Mouse (Mus musculus) heart, embryonic 16.5 days (tissue): ENCODE data around the gene Abcg1. TPM values are rescaled to one million over a fixed set of nuclear protein-coding genes. Genes with fewer than 3 reads are reported as not detected.

Source experiments
- ATAC-seq: fragments of 200-750 bp; cut with Nextera tagmentation; replicated peaks from 2 replicates; pipeline ENCODE4 v1.8.0; 2017; ENCODE audit warnings: moderate number of reproducible peaks; ENCODE audit not compliant: insufficient read depth, low FRiP score; ENCODE audit errors: extremely low read depth
- H3K27ac ChIP-seq: fragments of 300-500 bp; sonication (generic); 2 replicates; pipeline ENCODE4 v1.5.1; 2014; ENCODE audit warnings: mild to moderate bottlenecking, low read length, control low read depth, moderate library complexity
- H3K27me3 ChIP-seq: fragments of 300-500 bp; sonication (generic); 2 replicates; pipeline ENCODE4 v1.6.1; 2014; ENCODE audit warnings: low read length, mixed read lengths; ENCODE audit not compliant: control insufficient read depth, insufficient read depth
- H3K36me3 ChIP-seq: fragments of 300-500 bp; sonication (generic); 2 replicates; pipeline ENCODE4 v1.6.1; 2014; ENCODE audit not compliant: control insufficient read depth, insufficient read depth
- H3K4me1 ChIP-seq: fragments of 300-500 bp; sonication (generic); 2 replicates; pipeline ENCODE4 v1.6.1; 2014; ENCODE audit warnings: low read length, mixed read lengths; ENCODE audit not compliant: control insufficient read depth, insufficient read depth
- H3K4me2 ChIP-seq: fragments of 300-500 bp; sonication (generic); 2 replicates; pipeline ENCODE4 v1.6.1; 2014; ENCODE audit warnings: low read depth, mild to moderate bottlenecking, control low read depth, low read length
- H3K4me3 ChIP-seq: fragments of 300-500 bp; sonication (generic); 2 replicates; pipeline ENCODE4 v1.5.1; 2014; ENCODE audit warnings: mild to moderate bottlenecking, control low read depth, low read length
- H3K9ac ChIP-seq: fragments of 300-500 bp; sonication (generic); 2 replicates; pipeline ENCODE4 v1.6.1; 2014; ENCODE audit warnings: low read length, control low read depth
- H3K9me3 ChIP-seq: fragments of 300-500 bp; sonication (generic); replicated peaks from 2 replicates; pipeline ENCODE4 v1.6.1; 2016; ENCODE audit warnings: low read length; ENCODE audit not compliant: control insufficient read depth
- WGBS: fragments of 180-500 bp; shearing (Covaris S2); extraction: QIAGEN DNeasy Blood & Tissue Kit; methylation state at CpG from one replicate; pipeline ENCODE4 v1.1.7; 2014; 5-methylcytosine and 5-hydroxymethylcytosine counted together
- polyA plus RNA-seq: library from polyadenylated mRNA; unstranded; fragments of >200 nt; fragmentation: Nextera tagmentation; extraction: Ambion mirVana; gene quantifications from 2 replicates; pipeline ENCODE4 v1.2.1, GENCODE M21; 2015

Abcg1 gene
- polyA plus RNA-seq, 1 experiment from 2014 or later = 15.6 TPM

DNA sequence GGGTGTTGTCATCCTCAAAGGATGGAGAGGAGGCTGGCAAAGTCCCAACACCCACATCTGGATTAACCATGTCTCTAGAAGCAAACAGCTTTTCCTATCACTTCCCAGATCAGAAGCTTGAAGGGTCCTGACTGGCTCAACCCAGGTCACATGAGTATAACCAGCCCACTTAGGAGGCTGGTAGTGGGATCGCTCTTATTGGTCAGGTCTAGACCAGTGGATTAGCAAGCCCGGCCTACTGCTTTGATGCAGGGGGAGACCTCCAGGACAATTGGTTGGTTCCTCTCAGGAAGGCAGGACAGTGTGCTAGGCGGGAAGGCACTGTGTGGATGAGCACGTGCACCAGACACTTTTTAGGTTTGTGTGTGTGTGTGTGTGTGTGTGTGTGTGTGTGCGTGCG lies 30.5 kb upstream of the Abcg1 start:
- H3K9me3 ChIP-seq = peaks cover 3% of the 10 kb centered on the region; the same call in 1 of the 2 replicates
- WGBS = 78% methylated on average over 6 of the region's 6 CpGs
- ATAC-seq = no peak

DNA sequence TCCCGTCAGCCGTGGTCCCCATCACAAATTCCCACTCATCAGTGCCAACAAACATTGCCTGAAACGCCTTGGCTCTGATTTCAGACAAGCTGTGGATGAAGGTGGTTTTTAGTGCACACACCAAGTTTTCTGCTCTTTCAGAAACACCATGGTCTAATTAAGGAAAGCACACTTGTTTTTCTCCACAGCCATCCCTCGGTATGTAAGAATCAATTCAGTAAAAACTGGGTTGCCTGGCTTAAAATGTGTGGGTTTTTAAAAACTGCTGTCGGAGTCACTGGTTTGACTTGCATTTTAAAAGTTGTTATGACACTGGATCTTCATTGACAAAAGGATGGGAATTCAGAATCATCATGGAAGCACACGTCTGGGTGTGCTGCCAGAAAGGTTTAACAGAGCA lies 29.8 kb upstream of the Abcg1 start:
- H3K4me2 ChIP-seq = no peak overlapping the region
- H3K9me3 ChIP-seq = peaks cover 7% of the 10 kb centered on the region; the same call in 1 of the 2 replicates
- ATAC-seq = no peak
- H3K9ac ChIP-seq = no peak overlapping the region
- WGBS = 86% methylated on average over 6 of the region's 6 CpGs
- H3K36me3 ChIP-seq = no peaks in the 10 kb centered on the region
- H3K27ac ChIP-seq = no peak overlapping the region
- H3K4me1 ChIP-seq = no peaks in the 10 kb centered on the region
- no peaks in the 10 kb centered on the region for H3K27me3 ChIP-seq
- no peak overlapping the region for H3K4me3 ChIP-seq

More for the DNA sequence above, 30.5 kb upstream of the Abcg1 start:
- Histone ChIP-seq H3K4me3 (no peak overlapping the region), H3K27me3 (no peaks in the 10 kb centered on the region), H3K36me3 (no peaks in the 10 kb centered on the region), H3K9ac (no peak overlapping the region), H3K4me1 (no peaks in the 10 kb centered on the region), H3K4me2 (no peak overlapping the region), H3K27ac (no peak overlapping the region)

GRCm38 (mm10) chr17:31028821-31029370 lies 28.6 kb upstream of the Abcg1 start:
- H3K9me3 ChIP-seq = peaks cover 7% of the 10 kb centered on the region; the same call in 1 of the 2 replicates
- H3K4me2 ChIP-seq = no peak overlapping the region
- no peak overlapping the region for H3K4me3 ChIP-seq
- no peaks in the 10 kb centered on the region for H3K27me3 ChIP-seq
- ATAC-seq = no peak
- H3K36me3 ChIP-seq = no peaks in the 10 kb centered on the region
- no peak overlapping the region for H3K27ac ChIP-seq
- peaks cover 5% of the 10 kb centered on the region for H3K4me1 ChIP-seq
- WGBS = 57% methylated on average over 9 of the region's 9 CpGs
- no peak overlapping the region for H3K9ac ChIP-seq

- Histone ChIP-seq H3K4me1 (peaks cover 9% of the 10 kb centered on the region), H3K9me3 (peaks cover 7% of the 10 kb centered on the region; the same call in 1 of the 2 replicates), H3K9ac (no peak overlapping the region), H3K4me2 (no peak overlapping the region), H3K36me3 (no peaks in the 10 kb centered on the region), H3K27ac (no peak overlapping the region), H3K27me3 (no peaks in the 10 kb centered on the region), H3K4me3 (no peak overlapping the region)
- 76% methylated on average over 4 of the region's 4 CpGs for WGBS
- ATAC-seq = no peak
These were observed 28.1 kb upstream of the Abcg1 start for GRCm38 (mm10) chr17:31029407-31029806.

DNA sequence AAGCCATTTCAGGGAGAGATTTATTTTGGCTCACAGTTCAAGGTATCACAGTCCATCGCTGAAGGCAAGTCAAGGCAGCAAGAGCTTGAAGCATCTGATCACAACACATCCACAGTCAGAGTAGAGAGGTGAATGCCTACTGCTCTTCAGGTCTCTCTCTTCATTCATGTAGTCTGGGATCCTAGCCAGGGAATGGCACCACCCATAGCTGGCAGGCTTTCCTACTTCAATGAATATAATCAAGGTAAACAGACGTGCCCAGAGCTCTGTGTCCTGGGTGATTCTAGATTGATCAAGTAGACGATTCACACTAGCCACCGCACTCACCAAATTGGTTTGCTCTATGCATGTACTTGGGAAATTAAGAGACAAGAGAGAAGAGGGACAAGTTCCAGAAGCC lies 25.1 kb upstream of the Abcg1 start:
- H3K36me3 ChIP-seq = no peaks in the 10 kb centered on the region
- 85% methylated on average over 4 of the region's 4 CpGs for WGBS
- H3K4me3 ChIP-seq = no peak overlapping the region
- H3K27me3 ChIP-seq = no peaks in the 10 kb centered on the region
- no peak overlapping the region for H3K27ac ChIP-seq
- ATAC-seq = no peak
- H3K9ac ChIP-seq = no peak overlapping the region
- peaks cover 7% of the 10 kb centered on the region; the same call in 1 of the 2 replicates for H3K9me3 ChIP-seq
- H3K4me1 ChIP-seq = peaks cover 15% of the 10 kb centered on the region
- H3K4me2 ChIP-seq = no peak overlapping the region

- peak overlapping the region; percentile 66 for H3K27ac ChIP-seq
- WGBS = 69% methylated on average over 2 of the region's 2 CpGs
These were observed 24.2 kb upstream of the Abcg1 start for GRCm38 (mm10) chr17:31033251-31033650.

DNA sequence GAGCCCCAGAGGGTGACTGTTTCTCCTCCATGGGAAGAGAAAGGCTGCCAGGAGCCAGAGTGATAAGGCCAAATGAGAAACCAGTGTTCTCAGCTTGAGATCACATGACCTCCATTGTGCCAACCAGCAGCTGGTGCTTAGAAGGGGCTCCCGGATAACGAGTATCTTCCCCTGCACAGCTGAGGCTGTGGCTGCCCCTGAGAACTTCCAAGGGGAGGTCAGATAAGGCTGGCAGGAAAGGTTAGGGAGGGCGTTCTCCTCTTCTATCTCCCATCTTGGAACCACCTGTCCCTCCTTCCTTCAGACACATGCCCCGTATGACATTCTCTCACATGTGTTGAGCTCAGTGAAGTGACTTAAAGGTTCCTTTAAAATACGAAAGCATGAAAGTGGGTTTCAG lies 23.3 kb upstream of the Abcg1 start:
- no peak overlapping the region for H3K9ac ChIP-seq
- H3K4me2 ChIP-seq = peak overlapping the region; percentile 34; the same call in 1 of the 2 replicates
- H3K36me3 ChIP-seq = no peaks in the 10 kb centered on the region
- H3K27me3 ChIP-seq = no peaks in the 10 kb centered on the region
- WGBS = 20% methylated on average over 5 of the region's 5 CpGs
- H3K4me1 ChIP-seq = peaks cover 15% of the 10 kb centered on the region
- H3K9me3 ChIP-seq = peaks cover 7% of the 10 kb centered on the region; the same call in 1 of the 2 replicates
- H3K4me3 ChIP-seq = no peak overlapping the region
- peak; percentile 74 for ATAC-seq
- H3K27ac ChIP-seq = peak overlapping the region; percentile 66

More at GRCm38 (mm10) chr17:31033251-31033650, 24.2 kb upstream of the Abcg1 start:
- Histone ChIP-seq H3K4me2 (no peak overlapping the region), H3K36me3 (no peaks in the 10 kb centered on the region), H3K9ac (no peak overlapping the region), H3K4me3 (no peak overlapping the region), H3K4me1 (peaks cover 15% of the 10 kb centered on the region), H3K9me3 (peaks cover 7% of the 10 kb centered on the region; the same call in 1 of the 2 replicates), H3K27me3 (no peaks in the 10 kb centered on the region)
- ATAC-seq = 0 out of 2 replicates have a peak, but pooled peaks have one; percentile 7

DNA sequence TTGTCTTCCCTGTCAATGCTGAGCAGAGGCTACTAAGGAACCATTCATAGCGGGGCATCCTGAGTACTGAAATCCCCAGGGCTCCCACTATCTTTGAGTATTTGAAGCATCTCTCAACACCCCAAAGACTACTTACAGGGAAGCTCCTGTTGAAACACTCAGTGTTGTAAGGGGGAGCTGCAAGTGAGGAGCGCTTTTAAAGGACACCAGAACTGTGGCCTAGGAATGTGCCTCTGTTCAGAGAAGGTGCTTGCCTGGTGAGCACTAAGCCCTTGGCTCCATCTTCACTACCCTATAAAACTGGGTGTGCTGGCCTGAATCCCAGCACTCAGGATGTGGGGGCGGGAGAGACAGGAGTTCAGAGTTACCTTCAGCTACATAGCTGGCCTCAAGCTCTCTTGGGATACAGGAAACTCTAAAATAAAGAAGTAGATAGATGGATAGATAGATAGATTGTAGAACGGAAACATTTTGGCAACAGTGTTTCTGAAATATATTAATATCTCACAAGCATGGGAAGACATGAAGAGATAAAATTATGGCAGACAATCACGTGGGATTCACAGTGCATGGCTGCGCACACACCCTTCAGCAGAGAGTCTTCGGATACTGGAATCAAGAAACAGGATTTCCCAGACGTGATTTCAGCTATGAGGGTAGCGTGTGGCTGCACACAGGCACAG lies 22.7 kb upstream of the Abcg1 start:
- Histone ChIP-seq H3K27ac (peak overlapping the region; percentile 66), H3K36me3 (no peaks in the 10 kb centered on the region), H3K27me3 (no peaks in the 10 kb centered on the region), H3K9ac (no peak overlapping the region), H3K4me1 (peaks cover 15% of the 10 kb centered on the region), H3K4me3 (no peak overlapping the region), H3K9me3 (peaks cover 7% of the 10 kb centered on the region; the same call in 1 of the 2 replicates), H3K4me2 (peak overlapping the region; percentile 34; the same call in 1 of the 2 replicates)
- WGBS = 64% methylated on average over 9 of the region's 9 CpGs
- no peak for ATAC-seq

GRCm38 (mm10) chr17:31036168-31036876 lies 21.2 kb upstream of the Abcg1 start:
- Histone ChIP-seq H3K4me2 (no peak overlapping the region), H3K27ac (no peak overlapping the region), H3K4me3 (no peak overlapping the region), H3K27me3 (no peaks in the 10 kb centered on the region), H3K9ac (no peak overlapping the region), H3K36me3 (no peaks in the 10 kb centered on the region), H3K9me3 (peaks cover 7% of the 10 kb centered on the region; the same call in 1 of the 2 replicates), H3K4me1 (peaks cover 15% of the 10 kb centered on the region)
- WGBS = 85% methylated on average over 22 of the region's 22 CpGs
- no peak for ATAC-seq
